Mouse (Mus musculus) neutrophil, adult 83 days (primary cell): ENCODE data around the gene Kcnc3. TPM values are rescaled to one million over a fixed set of nuclear protein-coding genes. Genes with fewer than 3 reads are reported as not detected.

Source experiments
- total RNA-seq, 2 experiments: library from RNA; stranded (reverse); gene quantifications; one replicate each; pipeline ENCODE4 v1.2.4; 2023

Kcnc3 gene
- total RNA-seq, result under 1 TPM; 0.64 to 0.75 TPM

DNA sequence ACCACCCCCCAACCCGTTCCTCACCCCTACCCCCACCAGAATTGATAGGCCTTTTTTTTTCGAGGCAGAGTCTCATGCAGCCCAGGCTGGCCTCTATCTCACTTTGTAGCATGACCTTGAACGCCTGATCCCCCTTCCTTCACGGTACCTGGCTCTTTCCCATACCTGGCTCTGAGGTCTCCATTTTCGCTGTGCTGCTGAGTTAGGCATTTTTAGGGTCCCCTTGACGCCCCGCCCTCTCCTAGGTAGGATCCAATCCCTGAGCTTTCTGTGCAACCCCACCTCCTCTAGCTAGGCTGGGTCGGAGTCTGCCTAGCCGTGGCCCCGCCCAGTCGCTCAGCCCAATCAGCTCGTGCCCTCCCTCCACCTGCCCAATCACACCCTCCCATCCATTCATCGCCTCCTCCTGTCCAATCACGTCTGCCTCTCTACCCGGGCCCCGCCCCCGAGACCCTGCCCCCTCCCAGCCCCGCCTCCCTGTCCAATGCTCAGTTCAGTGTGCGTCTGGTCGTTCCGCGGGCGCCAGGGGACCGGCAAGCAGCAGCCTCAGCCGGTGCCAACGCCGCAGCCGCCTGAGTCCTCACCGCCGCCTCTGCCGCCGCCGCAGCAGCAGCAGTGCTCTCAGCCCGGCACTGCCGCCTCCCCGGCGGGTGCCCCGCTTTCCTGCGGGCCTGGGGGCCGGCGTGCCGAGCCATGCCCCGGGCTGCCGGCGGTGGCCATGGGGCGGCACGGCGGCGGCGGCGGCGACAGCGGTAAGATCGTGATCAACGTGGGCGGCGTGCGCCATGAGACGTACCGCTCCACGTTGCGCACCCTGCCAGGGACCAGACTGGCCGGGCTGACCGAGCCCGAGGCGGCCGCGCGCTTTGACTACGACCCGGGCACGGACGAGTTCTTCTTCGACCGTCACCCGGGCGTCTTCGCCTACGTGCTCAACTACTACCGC, at the start of gene Kcnc3:
Gene Kcnc3, plus strand, starts transcription at position 263 of the 946 bp plus-strand sequence.

GRCm38 (mm10) chr7:44548497-44549087, 41.9 kb upstream of the Kcnc3 start, which contains the start of gene Pold1:
Gene Pold1, minus strand, starts transcription at chr7:44548849.

GRCm38 (mm10) chr7:44553826-44554225, 36.6 kb upstream of the Kcnc3 start, which contains the start of gene Nr1h2:
Gene Nr1h2, minus strand, starts transcription at chr7:44553951.

DNA sequence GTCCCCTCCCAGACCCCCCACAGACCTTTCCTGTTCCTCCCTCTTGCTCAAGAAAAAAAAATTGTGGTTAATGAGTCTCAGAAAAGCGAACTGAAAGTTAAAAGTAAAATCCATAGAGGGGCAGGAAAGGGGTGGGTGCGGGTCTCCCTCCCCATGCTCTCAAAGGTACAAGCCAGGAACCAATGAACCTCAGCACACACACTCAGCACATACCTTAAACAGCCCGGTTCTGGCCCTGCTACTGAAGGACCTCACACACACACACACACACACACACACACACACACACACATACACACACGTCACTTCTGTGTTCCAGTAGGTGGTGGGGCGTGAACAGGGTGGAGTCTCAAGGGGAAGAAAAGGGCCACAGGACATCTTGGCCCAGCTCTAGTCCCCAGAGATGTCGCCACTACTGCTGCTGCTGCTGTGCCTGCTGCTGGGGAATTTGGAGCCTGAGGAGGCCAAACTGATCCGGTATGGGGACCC, 18.2 kb upstream of the Kcnc3 start, which contains the start of gene Napsa:
Gene Napsa, plus strand, starts transcription at position 168 of the 489 bp plus-strand sequence.

Other genes with a start within 250 kb of the Kcnc3 start
- under 1 TPM in 1 of 2 experiments, not detected in 1; 0.24 TPM for gene Syt3, start 206.6 kb upstream of the Kcnc3 start, total RNA-seq
- not detected for gene 1700008O03Rik, start 204.8 kb upstream of the Kcnc3 start, total RNA-seq
- not detected for gene Lrrc4b, start 161.6 kb upstream of the Kcnc3 start, total RNA-seq
- not detected for gene Aspdh, start 125.3 kb upstream of the Kcnc3 start, total RNA-seq
- gene Josd2, start 122.7 kb upstream of the Kcnc3 start, total RNA-seq, result 10 to 100 TPM; 37.7 to 41.6 TPM
- gene Emc10, start 94.1 kb upstream of the Kcnc3 start, total RNA-seq, result 10 to 100 TPM; 32.7 to 36.4 TPM
- 1 to 10 TPM; 2.4 to 7.1 TPM for gene Fam71e1, start 94.1 kb upstream of the Kcnc3 start, total RNA-seq
- gene Mybpc2, start 66.0 kb upstream of the Kcnc3 start, total RNA-seq, result under 1 TPM in 1 of 2 experiments, not detected in 1; 0.13 TPM
- 1 to 10 TPM; 3.1 to 5.3 TPM for gene Spib, start 58.6 kb upstream of the Kcnc3 start, total RNA-seq
- 10 to 100 TPM; 57.0 to 70.9 TPM for gene Pold1, start 41.8 kb upstream of the Kcnc3 start, total RNA-seq
- 100 to 1,000 TPM; 255 to 301 TPM for gene Nr1h2, start 36.7 kb upstream of the Kcnc3 start, total RNA-seq
- gene Napsa, start 18.3 kb upstream of the Kcnc3 start, total RNA-seq, result 100 to 1,000 TPM; 142 to 164 TPM
- gene Myh14, start 80.2 kb downstream of the Kcnc3 start, total RNA-seq, result not detected
- gene Izumo2, start 118.1 kb downstream of the Kcnc3 start, total RNA-seq, result not detected
- 10 to 100 TPM; 49.7 to 52.8 TPM for gene Vrk3, start 157.7 kb downstream of the Kcnc3 start, total RNA-seq
- 1 to 10 TPM; 1.4 to 1.9 TPM for gene Zfp473, start 160.4 kb downstream of the Kcnc3 start, total RNA-seq
- gene Nup62, start 225.4 kb downstream of the Kcnc3 start, total RNA-seq, result 10 to 100 TPM; 44.3 to 53.6 TPM
- gene Il4i1, start 225.7 kb downstream of the Kcnc3 start, total RNA-seq, result 1 to 10 TPM; 1.5 to 1.7 TPM
- 1 to 10 TPM; 5.6 to 6.6 TPM for gene Atf5, start 226.0 kb downstream of the Kcnc3 start, total RNA-seq